Mouse (Mus musculus) lung, adult 2 months (tissue): ENCODE measurements around the gene Socs3. TPM values are rescaled to one million over a fixed set of nuclear protein-coding genes. Genes with fewer than 3 reads are reported as not detected.

Experiments used
- DNase-seq: peaks from one replicate; pipeline ENCODE4 v3.0.0; 2022
- H3K4me1 ChIP-seq: fragments of 200-500 bp; 2 replicates; pipeline ENCODE4 v1.6.1; 2011; ENCODE audit warnings: low read length; ENCODE audit not compliant: control insufficient read depth, insufficient read depth
- H3K4me3 ChIP-seq: fragments of 200-500 bp; replicated peaks from 2 replicates; pipeline ENCODE3; 2011; ENCODE audit warnings: low read depth, mild to moderate bottlenecking, control low read depth, low read length; ENCODE audit errors: extremely low read depth
- CTCF ChIP-seq: fragments of 200-500 bp; IDR thresholded peaks from 2 replicates; pipeline ENCODE4 v1.5.1; 2011; ENCODE audit warnings: mild to moderate bottlenecking, low read length, control low read depth; ENCODE audit not compliant: insufficient read depth
- POLR2A ChIP-seq: fragments of 200-500 bp; IDR thresholded peaks from 2 replicates; pipeline ENCODE4 v1.6.1; 2011; ENCODE audit warnings: low read depth, mild to moderate bottlenecking, control low read depth, low read length, borderline replicate concordance; ENCODE audit errors: extremely low read depth
- WGBS: fragments of 180-500 bp; shearing (Covaris S2); methylation state at CpG from one replicate; pipeline ENCODE4 v1.1.7; 2018; 5-methylcytosine and 5-hydroxymethylcytosine counted together
- polyA plus RNA-seq: library from polyadenylated mRNA; depleted of rRNA; stranded (reverse); fragments of >200 nt; gene quantifications from 2 replicates; pipeline ENCODE4 v1.2.3, GENCODE M21; 2012

Socs3 gene
- polyA plus RNA-seq, 1 experiment = 32.1 TPM

GRCm38 (mm10) chr11:117987968-117988367, 18.1 kb upstream of the Socs3 start:
- Histone ChIP-seq H3K4me3 (no peak overlapping the region), H3K4me1 (peaks cover 36% of the 10 kb centered on the region)
- 44% methylated on average over 4 of the region's 4 CpGs for WGBS

GRCm38 (mm10) chr11:117987032-117987451, 17.2 kb upstream of the Socs3 start:
- Histone ChIP-seq H3K4me3 (peak overlapping the region; percentile 73), H3K4me1 (peaks cover 26% of the 10 kb centered on the region)
- peak; percentile 87 for DNase-seq
- WGBS = 1% methylated on average over 32 of the region's 32 CpGs
- no peak for TF ChIP-seq POLR2A
- TF ChIP-seq CTCF = no peak

More at GRCm38 (mm10) chr11:117987968-117988367, 18.1 kb upstream of the Socs3 start:
- DNase-seq = no peak
- TF ChIP-seq POLR2A (no peak), CTCF (no peak)

GRCm38 (mm10) chr11:117986126-117987031, 16.5 kb upstream of the Socs3 start, which contains the start of gene Pgs1:
Pgs1 (plus strand) TSS chr11:117986292.
- Histone ChIP-seq H3K4me3 (peak within 1 kb of the TSS; percentile 84), H3K4me1 (peaks cover 20% of the 10 kb centered on the region)
- WGBS = 8% methylated on average over 43 of the region's 51 CpGs
- TF ChIP-seq POLR2A = peak; percentile 86; the same call in 1 of the 2 replicates
- TF ChIP-seq CTCF = no peak
- DNase-seq = peak; percentile 89

- no peak overlapping the region for H3K4me3 ChIP-seq
- TF ChIP-seq CTCF = no peak
- no peak for TF ChIP-seq POLR2A
- DNase-seq = no peak
- 59% methylated on average over 7 of the region's 7 CpGs for WGBS
- H3K4me1 ChIP-seq = peaks cover 11% of the 10 kb centered on the region
These were observed 13.9 kb upstream of the Socs3 start for GRCm38 (mm10) chr11:117983770-117984169.

GRCm38 (mm10) chr11:117982426-117982825, 12.6 kb upstream of the Socs3 start:
- whole genome bisulfite sequencing = 49% methylated on average over 5 of the region's 5 CpGs
- no peak for TF ChIP-seq POLR2A
- no peak for TF ChIP-seq CTCF
- Histone ChIP-seq H3K4me3 (no peak overlapping the region), H3K4me1 (peaks cover 5% of the 10 kb centered on the region)
- no peak for DNase-seq

- H3K4me3 ChIP-seq = no peak overlapping the region
- 56% methylated on average over 7 of the region's 7 CpGs for WGBS
- H3K4me1 ChIP-seq = peaks cover 16% of the 10 kb centered on the region
- no peak for DNase-seq
- TF ChIP-seq CTCF = no peak
- no peak for TF ChIP-seq POLR2A
These were observed 9.5 kb upstream of the Socs3 start for GRCm38 (mm10) chr11:117979388-117979787.

GRCm38 (mm10) chr11:117977694-117978360, 8.0 kb upstream of the Socs3 start:
- WGBS = 77% methylated on average over 5 of the region's 5 CpGs
- DNase-seq = no peak
- no peak for TF ChIP-seq CTCF
- TF ChIP-seq POLR2A = no peak

GRCm38 (mm10) chr11:117976081-117976582, 6.3 kb upstream of the Socs3 start:
- H3K4me1 ChIP-seq = peaks cover 16% of the 10 kb centered on the region
- WGBS = 34% methylated on average over 8 of the region's 8 CpGs
- no peak for TF ChIP-seq CTCF
- no peak for TF ChIP-seq POLR2A
- no peak overlapping the region for H3K4me3 ChIP-seq
- DNase-seq = peak; percentile 84

More at GRCm38 (mm10) chr11:117977694-117978360, 8.0 kb upstream of the Socs3 start:
- no peak overlapping the region for H3K4me3 ChIP-seq
- peaks cover 16% of the 10 kb centered on the region for H3K4me1 ChIP-seq
